Mouse (Mus musculus) MEL-GATA-1-ER (cell line): ENCODE data around the gene Sms.

Source experiments
- DNase-seq: peaks from one replicate; pipeline ENCODE4 v3.0.0-alpha.2; 2012; ENCODE audit warnings: low read depth; ENCODE audit errors: extremely low read depth

The Sms gene

DNA sequence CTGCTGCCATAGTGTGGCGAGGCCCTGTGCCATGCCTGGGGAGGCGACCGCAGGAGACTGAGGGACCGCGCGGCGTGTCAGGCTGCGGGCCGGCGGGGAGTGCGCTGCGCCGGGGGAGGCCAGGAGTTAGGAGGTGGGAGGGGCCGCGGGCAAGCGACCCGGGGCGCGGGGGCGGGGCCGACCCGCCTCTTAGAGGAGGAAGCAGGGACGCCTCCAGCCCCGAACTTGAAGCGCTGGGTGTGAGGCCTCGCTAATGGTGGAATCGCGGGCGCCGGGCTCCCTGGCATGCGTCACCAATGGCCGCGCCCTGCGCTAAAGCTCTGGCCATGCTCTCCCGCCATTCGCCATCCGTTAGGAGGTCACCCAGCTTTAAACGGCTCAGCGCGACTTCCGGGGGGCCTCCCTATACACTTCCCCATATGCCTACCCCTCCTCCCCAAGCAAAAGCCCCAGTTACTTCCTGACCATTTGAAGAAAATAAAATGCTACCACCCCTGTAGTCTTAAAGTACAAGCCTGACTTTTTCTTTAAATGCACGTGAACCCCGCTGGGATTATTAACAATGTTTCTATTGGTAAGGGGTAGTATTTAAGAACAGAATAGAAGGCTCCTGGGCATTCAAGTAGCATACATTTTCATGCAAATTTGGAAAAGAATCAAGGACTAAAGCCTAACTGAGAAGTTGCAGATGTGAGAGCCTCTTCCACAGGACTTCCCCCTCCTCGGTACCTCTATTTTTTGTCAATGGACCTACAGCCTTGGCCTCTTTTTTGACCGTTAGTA, at the start of gene Sms:
TSS of gene Sms (minus strand) at position 344 of the 783 bp plus-strand sequence.
- peak; percentile 81 for DNase-seq

DNA sequence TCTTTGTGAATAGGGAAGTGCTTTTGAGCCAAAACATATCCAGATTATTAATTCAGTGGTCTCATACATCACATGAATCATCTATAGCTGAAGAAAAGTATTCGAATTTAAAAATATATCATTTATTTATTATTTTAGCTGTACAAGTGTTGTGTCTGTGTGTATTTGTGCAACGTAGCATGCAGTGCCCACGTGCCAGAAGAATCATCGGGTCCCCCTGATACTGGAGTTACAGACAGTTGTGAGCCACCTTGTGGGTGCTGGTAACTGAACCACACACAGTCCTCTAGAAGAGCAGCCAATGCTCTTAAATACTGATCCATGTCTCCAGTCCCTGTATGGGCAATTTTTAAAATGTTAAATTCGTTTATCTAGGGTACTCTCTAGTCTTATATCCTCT, 14.3 kb upstream of the Sms start:
- no peak for DNase-seq

GRCm38 (mm10) chrX:157504506-157504905, 12.4 kb upstream of the Sms start:
- DNase-seq = no peak

DNA sequence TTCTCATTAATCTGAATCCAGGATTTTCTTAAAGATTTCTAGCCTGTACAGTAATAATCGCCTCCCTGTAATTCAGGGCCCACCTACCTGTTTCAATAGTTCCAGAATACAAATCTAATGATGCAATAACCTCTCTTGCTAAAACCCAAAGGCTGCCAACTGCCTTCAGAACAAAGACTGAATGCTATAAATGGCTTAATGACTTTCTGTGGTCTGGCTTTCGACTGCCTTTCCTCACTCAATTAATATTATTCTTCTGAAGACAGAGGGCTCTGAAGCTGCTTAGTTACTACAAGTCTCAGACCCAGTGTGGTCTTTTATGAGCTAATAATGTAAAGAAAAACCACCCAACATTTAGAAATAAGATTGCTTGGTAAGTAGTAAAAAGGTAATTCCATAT, 9.8 kb upstream of the Sms start:
- DNase-seq = no peak

- DNase-seq = no peak
Observed at GRCm38 (mm10) chrX:157500004-157500403, 7.9 kb upstream of the Sms start.

DNA sequence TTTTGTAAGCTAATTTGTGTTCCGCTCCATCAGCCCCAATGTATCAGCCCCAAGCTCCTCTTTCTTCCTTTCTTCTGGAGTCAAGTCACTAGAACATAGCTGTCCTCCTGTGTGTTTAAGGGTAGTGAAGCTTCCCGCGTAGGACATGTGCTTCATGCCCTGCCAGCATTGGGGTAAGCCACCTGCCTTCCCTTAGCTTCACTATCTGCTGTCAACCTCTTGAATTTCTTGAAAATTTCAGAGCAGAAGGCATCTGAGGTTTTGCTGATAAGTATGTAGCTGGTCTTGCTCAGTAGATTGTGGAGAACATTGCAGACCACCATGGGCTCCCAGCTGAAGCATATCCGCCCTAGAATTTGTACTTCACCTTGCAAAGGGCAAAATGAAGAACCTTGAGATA, 1.1 kb upstream of the Sms start:
- DNase-seq = peak; percentile 31

DNA sequence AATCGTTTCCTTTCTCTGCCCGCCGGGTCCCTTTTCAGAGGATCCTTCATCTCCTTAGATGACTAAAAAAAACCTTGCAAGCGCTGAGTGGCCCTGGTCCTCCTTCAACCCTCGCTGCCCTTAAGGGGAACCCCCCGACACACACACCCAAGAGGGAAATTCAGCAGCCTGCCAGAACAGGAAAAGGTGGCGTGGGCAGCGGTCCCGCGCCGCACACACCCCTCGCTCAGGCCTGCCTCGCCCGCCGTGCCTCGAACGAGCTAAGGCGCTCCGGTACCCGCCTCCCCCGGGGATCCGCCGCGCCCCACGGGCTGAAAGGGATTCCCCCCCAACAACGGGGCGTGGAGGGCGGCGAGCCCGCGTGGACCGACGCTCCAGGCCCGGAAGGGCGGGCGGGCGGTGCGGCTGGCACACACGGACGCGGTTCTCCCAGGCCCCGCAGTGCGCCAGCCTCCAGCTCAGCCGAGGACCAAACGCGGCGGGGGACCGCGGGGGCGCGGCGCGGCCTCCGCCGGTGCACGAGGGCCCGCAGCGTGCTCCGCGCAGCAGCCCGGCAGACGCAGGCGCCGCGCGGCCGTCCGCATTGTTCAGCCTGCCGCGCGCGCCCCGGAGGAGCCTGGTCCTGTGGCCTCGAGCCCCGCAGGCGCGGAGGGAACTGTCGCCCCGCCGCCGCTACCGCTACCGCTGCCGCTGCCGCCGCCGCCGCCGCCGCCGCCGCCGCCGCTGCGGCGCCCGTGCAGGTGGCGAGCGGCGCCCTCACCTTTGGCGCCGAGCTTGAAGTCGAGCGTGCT, 747 bp downstream of the Sms start:
- DNase-seq = no peak

DNA sequence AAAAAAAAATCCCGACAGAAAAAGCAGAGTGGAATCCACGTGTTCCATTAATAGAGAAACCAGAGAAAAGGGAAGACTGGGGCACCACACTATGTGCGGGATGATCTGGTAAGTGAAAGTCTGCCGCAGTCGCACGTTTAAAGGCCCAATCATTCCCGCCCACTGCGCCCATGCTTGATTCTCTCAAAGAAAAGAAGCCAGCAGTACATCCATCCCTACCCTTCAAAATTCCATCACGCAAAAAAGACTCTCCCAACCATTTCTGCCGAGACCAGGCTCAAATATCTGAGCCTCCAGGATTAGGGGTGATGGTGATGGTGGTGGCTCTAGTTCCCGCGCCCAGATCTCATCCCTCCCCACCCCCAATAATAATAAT, 1.3 kb downstream of the Sms start:
- no peak for DNase-seq

- DNase-seq = peak; percentile 37
Observed at GRCm38 (mm10) chrX:157489871-157490721, 2.0 kb downstream of the Sms start.

GRCm38 (mm10) chrX:157488831-157489230, 3.3 kb downstream of the Sms start:
- DNase-seq = no peak

DNA sequence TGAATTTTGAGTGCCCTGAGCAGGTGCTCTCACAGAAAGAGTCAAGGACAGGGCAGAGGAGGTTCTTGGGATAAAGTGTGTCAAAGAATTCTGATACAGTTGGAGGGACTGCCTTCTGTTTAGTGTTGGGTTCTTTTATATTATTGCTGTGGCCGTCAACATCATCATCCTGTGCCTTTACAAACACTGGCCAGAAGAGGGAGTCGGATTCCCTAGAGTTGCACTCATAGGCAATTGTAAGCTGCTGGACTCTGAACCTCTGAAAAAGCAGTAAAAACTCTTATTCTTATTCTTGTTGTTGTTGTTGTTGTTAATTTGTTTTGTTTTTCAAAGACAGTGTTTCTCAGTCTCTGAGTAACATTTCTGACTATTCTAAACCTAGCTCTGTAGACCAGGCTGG, 5.3 kb downstream of the Sms start:
- DNase-seq = no peak

- peak; percentile 67 for DNase-seq
Observed at GRCm38 (mm10) chrX:157482842-157483241, 9.2 kb downstream of the Sms start.

DNA sequence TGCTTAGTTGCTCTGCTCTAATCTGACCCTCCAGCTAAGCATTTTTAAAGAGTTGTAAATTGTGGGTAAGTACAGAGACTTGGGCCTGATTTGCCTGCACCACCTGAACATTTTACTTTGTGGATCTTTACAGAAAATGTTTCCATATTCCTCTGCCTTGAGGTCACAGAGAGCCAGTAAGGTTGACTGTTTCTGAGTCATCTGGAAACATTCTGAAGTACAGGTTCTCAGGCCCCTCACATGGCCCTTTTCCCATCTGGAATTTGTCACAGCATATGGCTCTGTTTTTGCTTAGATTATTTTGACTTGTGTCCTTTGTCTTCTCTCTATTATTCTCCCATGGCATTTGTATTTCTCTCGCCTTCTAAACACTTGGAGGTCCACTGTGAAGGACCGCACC, 10.2 kb downstream of the Sms start:
- DNase-seq = no peak

DNA sequence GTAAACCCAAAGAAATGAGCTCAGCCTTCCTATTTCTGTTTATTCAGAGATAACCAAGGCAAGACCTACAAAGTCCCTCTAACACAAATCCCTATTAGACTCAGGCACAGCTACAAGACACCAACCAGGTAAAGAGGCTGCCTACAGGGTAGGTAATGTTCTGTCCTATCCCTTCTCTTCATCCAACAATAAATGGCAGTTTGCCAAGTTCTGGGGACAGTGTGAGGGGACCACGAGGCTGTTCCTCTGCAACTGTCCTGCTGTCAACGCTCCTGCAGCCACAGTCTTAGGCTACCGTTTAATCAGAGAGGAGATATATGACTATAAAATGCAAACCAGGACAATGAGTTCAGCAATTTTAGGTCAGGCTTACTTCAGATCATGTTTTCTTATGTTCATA, 14.8 kb downstream of the Sms start:
- no peak for DNase-seq

DNA sequence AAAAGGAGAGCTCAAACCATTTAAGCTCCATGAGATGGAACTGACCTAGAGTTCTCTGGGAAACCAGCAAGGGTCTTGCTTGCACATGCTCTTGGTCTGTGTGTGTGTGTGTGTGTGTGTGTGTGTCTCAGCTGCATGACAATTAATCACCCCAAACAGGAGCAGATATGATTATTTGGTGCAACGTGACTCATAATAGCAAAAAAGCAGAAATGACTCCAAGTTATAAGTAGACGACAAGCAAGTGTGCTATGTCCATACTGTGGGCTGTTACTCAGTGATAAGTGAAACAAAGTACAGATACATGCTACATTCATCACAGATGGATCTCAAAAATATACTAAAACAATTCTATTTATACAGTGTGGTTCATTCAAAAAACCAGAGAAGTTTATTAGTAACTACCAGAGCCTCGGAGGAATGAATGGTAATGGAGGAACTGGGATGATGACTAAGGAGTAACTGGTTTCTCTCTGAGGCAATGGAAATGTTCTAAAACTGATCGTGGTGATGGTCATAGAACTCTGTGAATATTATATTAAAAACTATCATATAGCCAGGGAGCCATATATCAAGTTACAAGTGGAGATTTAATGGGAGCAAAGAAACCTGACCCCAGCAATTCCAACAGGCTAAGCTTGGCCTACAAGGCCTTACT, 15.8 kb downstream of the Sms start:
- peak; percentile 74 for DNase-seq

GRCm38 (mm10) chrX:157471711-157472660, 20.1 kb downstream of the Sms start:
- no peak for DNase-seq

DNA sequence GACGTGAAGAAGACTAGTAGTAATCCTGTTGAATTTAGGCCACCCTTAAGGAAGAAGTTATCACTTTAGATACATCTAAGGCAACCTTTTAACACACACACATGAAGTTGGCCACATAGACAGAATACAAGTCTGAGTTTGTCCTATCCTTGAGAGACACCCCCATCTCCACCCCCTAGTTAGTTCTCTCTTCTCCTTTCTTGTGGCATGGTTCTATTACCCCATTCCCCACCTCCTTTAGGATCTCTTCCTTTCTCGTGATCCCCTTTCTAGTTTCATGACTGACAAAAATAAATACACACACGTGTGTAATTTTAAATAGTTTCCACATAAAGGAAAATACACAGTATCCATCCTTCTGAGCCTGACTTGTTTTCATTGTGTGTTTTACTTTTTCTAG, 23.3 kb downstream of the Sms start:
- no peak for DNase-seq

GRCm38 (mm10) chrX:157468055-157468454, 24.0 kb downstream of the Sms start:
- no peak for DNase-seq

GRCm38 (mm10) chrX:157465949-157466348, 26.1 kb downstream of the Sms start:
- no peak for DNase-seq

DNA sequence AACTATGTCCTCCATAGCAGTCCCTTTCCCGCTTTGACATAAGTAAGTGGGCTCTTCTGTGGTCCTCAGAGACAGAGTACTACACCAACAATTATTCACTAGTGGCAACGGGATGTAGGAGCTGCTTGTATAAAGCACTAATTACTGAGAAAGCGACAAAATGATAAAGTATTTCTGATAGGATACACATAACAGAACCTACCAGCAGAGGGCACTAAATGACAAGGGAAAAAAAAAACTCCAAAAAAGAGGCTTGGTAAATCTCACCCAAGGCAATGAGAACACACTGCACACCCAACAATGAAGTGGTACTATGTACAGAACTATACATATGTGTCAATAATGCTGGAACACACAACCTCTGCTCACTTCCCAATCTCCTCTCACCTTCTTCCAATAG, 29.4 kb downstream of the Sms start:
- no peak for DNase-seq
